Mouse (Mus musculus) bone marrow macrophage, adult 2 months (primary cell): ENCODE results near the gene Senp3.

Experiments used
- CTCF ChIP-seq: IDR thresholded peaks from 2 replicates; pipeline ENCODE4 v1.5.1; 2012; ENCODE audit warnings: low read depth, mild to moderate bottlenecking, low read length, moderate library complexity
- POLR2A ChIP-seq: IDR thresholded peaks from 2 replicates; pipeline ENCODE4 v1.6.1; 2012; ENCODE audit warnings: mild to moderate bottlenecking, low read depth, low read length, borderline replicate concordance

- TF ChIP-seq CTCF (no peak), POLR2A (no peak)
Observed at GRCm38 (mm10) chr11:69661221-69661881, 20.5 kb downstream of the Senp3 start.
